ENCODE assay signal across 10 mouse cellular contexts in genomic region chr14:77484951-77485447, GRCm38 (mm10).
A peak's percentile ranks its signal among the peaks of the same experiment; 100 is the strongest.
DNase-seq lines count a peak whose midpoint lies in the region; ATAC-seq and TF ChIP-seq lines count a peak whose summit lies in the region.
"Had no signal": no experiment of that assay in that cellular context is flagged by ENCODE, and none has a peak within 500 bp of the region (broad histone marks: within the 10 kb centered on the region; RNA-seq: fewer than 3 reads in every experiment).

No protein-coding gene starts in this region.

- 41% methylated on average over 8 of the region's 8 CpGs for WGBS in heart, adult 2 months
- 77% methylated on average over 8 of the region's 8 CpGs for WGBS in heart, embryonic 11.5 days (ENCODE audit: insufficient replicate concordance)
- 67% methylated on average over 8 of the region's 8 CpGs for WGBS in kidney, embryonic 15.5 days
- 67% methylated on average over 8 of the region's 8 CpGs for WGBS in lung, embryonic 15.5 days

- H3K27ac ChIP-seq in heart, adult 2 months, result peak overlapping the region; percentile 89
- H3K27ac ChIP-seq in heart, embryonic 11.5 days (ENCODE audit: low read depth, low read length), result no peak overlapping the region
- H3K27ac ChIP-seq in kidney, embryonic 15.5 days, result no peak overlapping the region
- H3K27ac ChIP-seq in lung, embryonic 15.5 days, result no peak overlapping the region
- H3K27ac ChIP-seq: embryonic facial prominence, embryonic 15.5 days; macrophage had no signal

- TF ChIP-seq CTCF in heart, adult 2 months (IDR thresholded peaks at IDR 0.05), result peak; percentile 42

- no peaks in the 10 kb centered on the region for H3K36me3 ChIP-seq in heart, adult 2 months (ENCODE audit: control insufficient read depth, insufficient read depth, low read length)
- H3K36me3 ChIP-seq in heart, embryonic 11.5 days (ENCODE audit: control insufficient read depth, insufficient read depth, low read length), result no peaks in the 10 kb centered on the region
- no peaks in the 10 kb centered on the region for H3K36me3 ChIP-seq in kidney, embryonic 15.5 days
- H3K36me3 ChIP-seq in lung, embryonic 15.5 days, result no peaks in the 10 kb centered on the region
- H3K36me3 ChIP-seq: embryonic facial prominence, embryonic 15.5 days had no signal

- no peaks in the 10 kb centered on the region for H3K27me3 ChIP-seq in heart, adult 2 months (ENCODE audit: control insufficient read depth, insufficient read depth, low read length)
- H3K27me3 ChIP-seq in heart, embryonic 11.5 days (ENCODE audit: control insufficient read depth, insufficient read depth, low read length), result no peaks in the 10 kb centered on the region
- H3K27me3 ChIP-seq in kidney, embryonic 15.5 days, result no peaks in the 10 kb centered on the region
- H3K27me3 ChIP-seq in lung, embryonic 15.5 days, result no peaks in the 10 kb centered on the region
- H3K27me3 ChIP-seq: embryonic facial prominence, embryonic 15.5 days had no signal

- peak; percentile 77 to 87 for DNase-seq in heart, adult 2 months
- DNase-seq in adrenal gland, adult 18-20 months (ENCODE audit: low spot score in 2 of 2), result peak; percentile 31 to 48
- DNase-seq in fibroblast of lung, adult 2 months (ENCODE audit: low read depth), result peak; percentile 99
- no peak for DNase-seq in c-Kit-positive CD71-positive TER-119-positive erythroid progenitor cells, embryonic 14.5 days (ENCODE audit: low spot score)
- no peak for DNase-seq in spleen, adult 18-20 months

- H3K9ac ChIP-seq in heart, adult 2 months (ENCODE audit: low read depth, low read length), result 0 out of 2 replicates have a peak overlapping the region, but pooled peaks have one; percentile 6
- H3K9ac ChIP-seq in heart, embryonic 11.5 days (ENCODE audit: low read depth, low read length), result no peak overlapping the region
- no peak overlapping the region for H3K9ac ChIP-seq in kidney, embryonic 15.5 days
- no peak overlapping the region for H3K9ac ChIP-seq in lung, embryonic 15.5 days
- H3K9ac ChIP-seq: embryonic facial prominence, embryonic 15.5 days had no signal

- H3K9me3 ChIP-seq in heart, embryonic 11.5 days (replicated peaks; ENCODE audit: control insufficient read depth, low read length), result no peaks in the 10 kb centered on the region
- H3K9me3 ChIP-seq in kidney, embryonic 15.5 days (replicated peaks), result no peaks in the 10 kb centered on the region
- no peaks in the 10 kb centered on the region for H3K9me3 ChIP-seq in lung, embryonic 15.5 days
- H3K9me3 ChIP-seq: embryonic facial prominence, embryonic 15.5 days had no signal

- TF ChIP-seq POLR2A in heart, adult 2 months (IDR thresholded peaks at IDR 0.05; ENCODE audit: insufficient read depth, low read depth, low read length), result no peak

- no peak overlapping the region for H3K4me2 ChIP-seq in heart, embryonic 11.5 days
- H3K4me2 ChIP-seq in kidney, embryonic 15.5 days, result no peak overlapping the region
- no peak overlapping the region for H3K4me2 ChIP-seq in lung, embryonic 15.5 days
- H3K4me2 ChIP-seq: embryonic facial prominence, embryonic 15.5 days had no signal

- peak; percentile 71 for TF ChIP-seq EP300 in heart, adult 2 months (IDR thresholded peaks at IDR 0.05; ENCODE audit: insufficient read depth, low read depth, low read length)

- H3K4me1 ChIP-seq in heart, adult 2 months (ENCODE audit: control insufficient read depth, insufficient read depth, low read length), result peaks cover 2% of the 10 kb centered on the region
- no peaks in the 10 kb centered on the region for H3K4me1 ChIP-seq in heart, embryonic 11.5 days (ENCODE audit: control insufficient read depth, insufficient read depth, low read length)
- peaks cover 8% of the 10 kb centered on the region; the same call in 1 of the 2 replicates for H3K4me1 ChIP-seq in kidney, embryonic 15.5 days
- H3K4me1 ChIP-seq in lung, embryonic 15.5 days, result 0 out of 2 replicates have a peak, but pooled peaks cover 4% of the 10 kb centered on the region
- H3K4me1 ChIP-seq: embryonic facial prominence, embryonic 15.5 days had no signal

- intact Hi-C loops in heart, adult 2 months (cut with DNase I), result loop anchor here (5.0 to 10.0 kb wide), 2 partner anchors 338 to 440 kb away; no protein-coding TSS in a partner anchor

- no peak overlapping the region for H3K4me3 ChIP-seq in heart, adult 2 months
- no peak overlapping the region for H3K4me3 ChIP-seq in heart, embryonic 11.5 days (ENCODE audit: low read depth, low read length)
- no peak overlapping the region for H3K4me3 ChIP-seq in kidney, embryonic 15.5 days (replicated peaks)
- H3K4me3 ChIP-seq in lung, embryonic 15.5 days, result no peak overlapping the region
- H3K4me3 ChIP-seq: embryonic facial prominence, embryonic 15.5 days had no signal

- no peaks in the 10 kb centered on the region for H3K79me2 ChIP-seq in heart, adult 2 months (replicated peaks; ENCODE audit: control insufficient read depth, insufficient read depth, low read length)

- no peak for ATAC-seq in heart, embryonic 11.5 days (replicated peaks; ENCODE audit: insufficient number of reproducible peaks, low FRiP score, low TSS enrichment)
- ATAC-seq in kidney, embryonic 15.5 days (replicated peaks; ENCODE audit: low FRiP score), result peak; percentile 75
- peak; percentile 27; the same call in 1 of the 2 replicates for ATAC-seq in lung, embryonic 15.5 days (ENCODE audit: borderline replicate concordance, extremely low read depth, low FRiP score, low TSS enrichment)

Comparison
In these comparisons a context has a peak if more than half of its experiments do, and no peak if none do; other contexts are left out.
1. DNase-seq: peak in heart, adult 2 months (2 of 2), adrenal gland, adult 18-20 months (2 of 2) and fibroblast of lung, adult 2 months (single experiment); none in c-Kit-positive CD71-positive TER-119-positive erythroid progenitor cells, embryonic 14.5 days (single experiment) and spleen, adult 18-20 months (0 of 2).